Mouse (Mus musculus) ES-E14 (cell line): ENCODE results near the gene Cryzl1. TPM values are rescaled to one million over a fixed set of nuclear protein-coding genes. Genes with fewer than 3 reads are reported as not detected.

Experiments used
- DNase-seq: peaks from one replicate; pipeline ENCODE4 v3.0.0-alpha.2; 2013; ENCODE audit warnings: low read depth, low spot score
- H3K27ac ChIP-seq: 2 replicates; pipeline ENCODE4 v1.5.1; 2012; ENCODE audit warnings: low read depth, mild to moderate bottlenecking, low read length, moderate library complexity, mixed read lengths; ENCODE audit not compliant: poor library complexity, insufficient read depth, severe bottlenecking
- H3K36me3 ChIP-seq: 2 replicates; pipeline ENCODE4 v1.6.1; 2012; ENCODE audit warnings: mild to moderate bottlenecking, low read length, moderate library complexity, mixed read lengths; ENCODE audit not compliant: control insufficient read depth, poor library complexity, insufficient read depth, severe bottlenecking
- H3K4me1 ChIP-seq, 2 experiments: fragments of 150-350 bp in 1 of 2; sonication (generic) in 1 of 2; 2 replicates each; pipeline ENCODE4 v1.6.1; 2012; ENCODE audit warnings: low read length in 2 of 2, mild to moderate bottlenecking in 1 of 2, mixed read lengths in 1 of 2; ENCODE audit not compliant: control insufficient read depth in 2 of 2, insufficient read depth in 2 of 2, poor library complexity in 1 of 2
- H3K4me3 ChIP-seq, 2 experiments: fragments of 150-350 bp in 1 of 2; sonication (generic) in 1 of 2; 2 replicates each; pipeline ENCODE4 v1.5.1; 2012; ENCODE audit warnings: low read length in 2 of 2, low read depth in 1 of 2, mild to moderate bottlenecking in 1 of 2, mixed read lengths in 1 of 2; ENCODE audit not compliant: insufficient read depth in 1 of 2, poor library complexity in 1 of 2, severe bottlenecking in 1 of 2
- H3K9ac ChIP-seq: 2 replicates; pipeline ENCODE4 v1.6.1; 2012; ENCODE audit warnings: low read depth, mild to moderate bottlenecking, low read length, mixed read lengths; ENCODE audit not compliant: poor library complexity, insufficient read depth, severe bottlenecking
- H3K9me3 ChIP-seq: fragments of 150-350 bp; sonication (generic); 2 replicates; pipeline ENCODE4 v1.6.1; 2012; ENCODE audit warnings: low read depth, mild to moderate bottlenecking, low read length; ENCODE audit not compliant: control insufficient read depth, insufficient read depth
- CHD2 ChIP-seq: IDR thresholded peaks from 2 replicates; pipeline ENCODE4 v1.6.1; 2014; ENCODE audit warnings: mild to moderate bottlenecking, low read depth, low read length, inconsistent platforms
- HCFC1 ChIP-seq: IDR thresholded peaks from 2 replicates; pipeline ENCODE4 v1.6.1; 2012; ENCODE audit warnings: low read length, inconsistent platforms, borderline replicate concordance; ENCODE audit not compliant: insufficient read depth
- MAFK ChIP-seq: IDR thresholded peaks from 2 replicates; pipeline ENCODE4 v1.6.1; 2014; ENCODE audit warnings: mild to moderate bottlenecking, low read depth, low read length, inconsistent platforms; ENCODE audit not compliant: insufficient read depth
- ZC3H11A ChIP-seq: IDR thresholded peaks from 2 replicates; pipeline ENCODE4 v1.6.1; 2012; ENCODE audit warnings: low read depth, mild to moderate bottlenecking, inconsistent platforms, low read length, borderline replicate concordance
- ZNF384 ChIP-seq: IDR thresholded peaks from 2 replicates; pipeline ENCODE4 v1.6.1; 2012; ENCODE audit warnings: low read depth, low read length, inconsistent platforms
- in situ Hi-C, 2 experiments: fragments of 600-800 bp; cut with MboI; formaldehyde crosslinking; loops; one replicate each; pipeline ENCODE4 v1.15.1; 2025; ENCODE audit warnings: low sequenced_read_pairs in 2 of 2, inconsistent platforms in 1 of 2; ENCODE audit not compliant: unreplicated experiment in 2 of 2
- total RNA-seq: library from RNA; depleted of rRNA; stranded (reverse); fragments of 300-350 nt; gene quantifications from 2 replicates; pipeline ENCODE4 v1.2.3, GENCODE M21; 2012

Cryzl1 gene
- total RNA-seq, 1 experiment: 19.0 TPM

DNA sequence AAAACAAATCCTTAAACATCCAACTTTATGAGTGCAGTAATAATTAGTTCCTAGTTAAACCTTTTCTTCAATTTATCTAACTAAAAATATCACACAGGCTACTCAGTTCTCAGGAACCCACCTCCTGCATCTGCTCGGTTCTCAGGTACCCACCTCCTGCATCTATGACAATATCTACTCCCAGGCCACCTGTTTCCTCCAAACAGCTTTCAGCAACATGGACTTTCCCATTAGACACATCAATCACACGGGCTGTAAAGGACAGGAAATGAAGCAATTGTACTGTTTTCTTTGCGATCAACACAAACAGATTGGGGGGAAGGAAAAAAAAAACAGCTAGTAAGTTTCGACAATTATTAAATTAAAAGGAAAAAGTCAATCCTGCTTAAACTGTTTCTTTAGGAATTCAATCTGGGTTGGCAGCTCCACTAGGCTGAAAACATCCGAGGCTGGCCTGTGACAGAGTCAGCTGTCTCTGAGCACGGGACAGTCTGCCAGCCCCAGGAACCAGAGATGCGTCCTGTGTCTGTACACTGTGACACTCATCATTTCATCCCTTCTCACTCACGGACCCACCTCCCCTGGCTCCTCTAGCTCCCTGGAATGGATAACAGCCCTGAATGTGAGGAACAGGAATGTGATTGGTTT, 33.5 kb downstream of the Cryzl1 start:
- Histone ChIP-seq H3K27ac (no peak overlapping the region), H3K4me1 (0 out of 4 replicates have a peak, but pooled peaks cover 0 to 2% of the 10 kb centered on the region in 2 experiments), H3K36me3 (peaks cover 11% of the 10 kb centered on the region; the same call in 1 of the 2 replicates), H3K9me3 (no peaks in the 10 kb centered on the region), H3K4me3 (no peak overlapping the region), H3K9ac (no peak overlapping the region)
- DNase-seq: no peak
- TF ChIP-seq MAFK: no peak
- no peak for TF ChIP-seq CHD2
- no peak for TF ChIP-seq HCFC1
- TF ChIP-seq ZNF384: no peak
- TF ChIP-seq ZC3H11A: no peak
- in situ Hi-C loops: no loop called here

DNA sequence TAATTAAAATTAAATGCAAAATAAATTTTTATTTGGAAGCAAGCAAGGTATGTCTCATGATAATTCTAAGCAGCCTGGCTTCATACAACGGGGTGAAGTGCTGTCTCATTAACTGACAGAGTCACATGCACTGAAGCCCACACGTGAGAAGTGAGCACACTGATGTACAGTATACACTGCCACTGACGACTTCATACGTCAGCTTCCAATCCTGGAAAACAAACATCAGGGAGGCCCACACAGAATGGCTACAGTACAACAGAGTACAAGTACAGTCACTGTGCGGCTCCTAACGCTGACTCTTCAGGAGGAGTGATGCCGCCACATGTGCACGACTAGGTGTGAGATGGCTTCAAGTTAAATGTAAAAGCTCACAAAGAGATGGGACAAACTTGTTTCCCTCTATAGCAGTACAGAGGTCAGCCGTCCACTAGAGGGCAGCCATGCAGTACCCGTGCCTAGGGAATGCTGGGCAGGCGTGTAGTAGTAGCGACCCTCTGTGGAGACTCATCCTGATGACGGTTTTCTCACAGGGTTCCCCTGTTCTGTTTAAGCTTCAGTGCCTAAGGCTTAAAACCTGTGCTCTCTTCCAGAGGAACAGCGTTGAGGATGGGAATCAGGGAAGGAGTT, 34.2 kb downstream of the Cryzl1 start:
- Histone ChIP-seq H3K36me3 (peaks cover 11% of the 10 kb centered on the region; the same call in 1 of the 2 replicates), H3K4me1 (0 out of 4 replicates have a peak, but pooled peaks cover 0 to 2% of the 10 kb centered on the region in 2 experiments), H3K9me3 (no peaks in the 10 kb centered on the region), H3K9ac (0 out of 2 replicates have a peak overlapping the region, but pooled peaks have one; percentile 14), H3K27ac (no peak overlapping the region), H3K4me3 (no peak overlapping the region)
- in situ Hi-C loops: no loop called here
- DNase-seq: peak; percentile 66
- TF ChIP-seq HCFC1 (no peak; the same call in 1 of the 2 replicates), ZNF384 (no peak), CHD2 (no peak), MAFK (no peak), ZC3H11A (peak; percentile 84)

DNA sequence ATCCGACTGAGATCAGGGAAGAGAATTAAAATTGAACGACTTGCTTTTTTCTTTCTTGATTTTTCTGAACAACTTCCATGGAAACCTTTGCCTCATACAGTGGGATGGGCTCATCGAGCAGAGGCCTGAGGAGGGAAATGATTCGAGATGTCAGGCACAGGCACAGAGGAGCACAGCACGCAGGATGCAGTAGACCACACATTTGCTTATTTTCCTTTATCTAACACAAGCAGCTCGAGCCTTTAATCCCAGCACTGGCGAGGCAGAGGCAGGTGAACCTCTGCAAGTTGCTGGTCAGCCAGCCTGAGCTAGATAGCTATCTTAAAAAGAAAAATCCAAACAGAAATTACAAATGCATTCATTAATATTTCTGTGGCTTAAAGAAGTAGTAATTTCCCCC, 39.0 kb downstream of the Cryzl1 start:
- no peak overlapping the region for H3K4me3 ChIP-seq
- H3K4me1 ChIP-seq: 0 out of 4 replicates have a peak, but pooled peaks cover 2% of the 10 kb centered on the region in 2 experiments
- no peak overlapping the region for H3K27ac ChIP-seq
- H3K9me3 ChIP-seq: no peaks in the 10 kb centered on the region
- no peak overlapping the region for H3K9ac ChIP-seq
- H3K36me3 ChIP-seq: peaks cover 9% of the 10 kb centered on the region; the same call in 1 of the 2 replicates
- TF ChIP-seq ZNF384: no peak
- TF ChIP-seq ZC3H11A: no peak
- TF ChIP-seq HCFC1: no peak
- TF ChIP-seq CHD2: no peak
- no peak for TF ChIP-seq MAFK
- in situ Hi-C loops: no loop called here
- DNase-seq: no peak

DNA sequence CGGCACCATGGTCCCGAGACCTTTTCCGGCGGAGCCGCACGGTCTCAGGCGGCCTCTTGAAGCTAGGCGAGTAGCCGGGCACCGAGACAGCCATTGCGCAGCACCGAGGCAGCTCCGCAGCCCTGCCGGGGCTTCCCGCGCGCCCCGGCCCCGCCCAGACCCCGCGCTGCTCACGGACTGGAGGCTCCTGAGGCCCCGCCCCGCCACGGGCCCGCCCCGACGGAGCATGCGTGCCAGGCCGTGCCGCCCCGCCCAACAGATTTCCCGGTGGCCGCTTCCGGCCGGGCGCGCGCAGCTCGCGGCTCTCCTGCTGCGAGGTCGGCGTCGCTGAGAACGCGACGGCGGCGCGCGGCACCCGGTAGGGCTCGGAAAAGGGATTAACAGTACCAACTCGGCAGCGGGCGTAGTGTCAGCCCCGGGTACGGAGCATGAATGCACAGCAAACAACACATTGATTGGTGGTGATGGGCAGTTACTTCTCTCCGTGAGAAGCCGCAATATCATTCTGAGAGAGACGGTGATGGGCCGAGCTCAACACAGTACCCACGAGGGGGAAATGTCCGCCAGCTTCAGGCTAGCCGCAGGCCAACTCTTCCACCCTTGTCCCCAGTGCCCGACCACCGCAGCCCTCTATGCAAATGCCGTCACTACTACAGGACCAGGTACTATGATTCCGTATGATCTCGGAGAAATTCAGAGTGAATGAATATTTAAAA, 40.0 kb downstream of the Cryzl1 start, which contains the start of gene Donson:
TSS of gene Donson (minus strand) at position 152 of the 716 bp plus-strand sequence.
- DNase-seq: peak; percentile 75
- H3K27ac ChIP-seq: peak within 1 kb of the TSS; percentile 47; the same call in 1 of the 2 replicates
- TF ChIP-seq CHD2: no peak
- no peak for TF ChIP-seq HCFC1
- TF ChIP-seq ZNF384: no peak
- no peak for TF ChIP-seq ZC3H11A
- no peak for TF ChIP-seq MAFK
- H3K36me3 ChIP-seq: peaks cover 13% of the 10 kb centered on the region
- peak within 1 kb of the TSS; percentile 93 to 98 for H3K4me3 ChIP-seq
- peak within 1 kb of the TSS; percentile 98 for H3K9ac ChIP-seq
- in situ Hi-C loops: no loop called here
- 0 out of 4 replicates have a peak, but pooled peaks cover 0 to 2% of the 10 kb centered on the region in 2 experiments for H3K4me1 ChIP-seq
- H3K9me3 ChIP-seq: no peaks in the 10 kb centered on the region
